Mouse (Mus musculus): ENCODE measurements at regions not wholly inside any gene's neighbourhood (a gene's known extent, or its start where the extent isn't known, plus 50 kb on each side); places are given as distances from the start of the nearest gene placed in this dataset.
A peak's percentile ranks its signal among the peaks of the same experiment; 100 is the strongest.

DNA sequence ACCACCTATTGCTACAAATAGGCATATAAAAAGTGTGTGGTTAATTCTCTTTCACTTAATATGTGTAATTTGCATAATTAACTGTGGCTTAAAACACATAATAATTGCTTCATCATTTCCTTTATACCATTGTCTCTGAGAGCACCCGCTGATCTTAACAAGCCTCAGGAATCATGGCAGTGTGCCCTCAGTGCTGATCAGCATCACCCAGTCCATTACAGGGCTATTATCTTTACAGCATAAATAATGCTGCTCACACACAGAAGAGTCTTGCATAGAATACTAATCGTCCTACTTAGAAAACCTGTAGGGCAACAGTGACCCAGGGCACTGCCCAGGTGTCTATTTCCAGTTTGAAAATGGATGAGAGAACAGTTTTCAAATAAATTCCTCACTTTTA is 102.4 kb downstream of the Gm597 start:
- DNase-seq (ENCODE audit: low spot score) (no peak), ATAC-seq (ENCODE audit: insufficient read depth, low FRiP score, low TSS enrichment) (no peak)
- H3K4me2 ChIP-seq (ENCODE audit: low read depth) = no peak overlapping the region
- no peak overlapping the region for H3K9ac ChIP-seq (ENCODE audit: low read length)
- H3K36me3 ChIP-seq (ENCODE audit: control insufficient read depth, insufficient read depth, low read length) = no peaks in the 10 kb centered on the region
- H3K27me3 ChIP-seq (ENCODE audit: control insufficient read depth, insufficient read depth, low read length) = no peaks in the 10 kb centered on the region
- whole genome bisulfite sequencing = 73% methylated on average over 2 of the region's 2 CpGs
- no peak overlapping the region for H3K4me3 ChIP-seq (ENCODE audit: low read depth, low read length)
- H3K4me1 ChIP-seq (ENCODE audit: control insufficient read depth, insufficient read depth, low read length) = no peaks in the 10 kb centered on the region
- H3K27ac ChIP-seq (ENCODE audit: low read depth, low read length) = no peak overlapping the region
- H3K9me3 ChIP-seq (ENCODE audit: control insufficient read depth, low read length) = no peaks in the 10 kb centered on the region

- no peak for ATAC-seq (ENCODE audit: insufficient read depth, low FRiP score, low TSS enrichment)
- H3K27ac ChIP-seq (ENCODE audit: low read depth, low read length) = no peak overlapping the region
- no peak for DNase-seq (ENCODE audit: low spot score)
Observed at GRCm38 (mm10) chr1:28675336-28675735, 104.7 kb downstream of the Gm597 start.

DNA sequence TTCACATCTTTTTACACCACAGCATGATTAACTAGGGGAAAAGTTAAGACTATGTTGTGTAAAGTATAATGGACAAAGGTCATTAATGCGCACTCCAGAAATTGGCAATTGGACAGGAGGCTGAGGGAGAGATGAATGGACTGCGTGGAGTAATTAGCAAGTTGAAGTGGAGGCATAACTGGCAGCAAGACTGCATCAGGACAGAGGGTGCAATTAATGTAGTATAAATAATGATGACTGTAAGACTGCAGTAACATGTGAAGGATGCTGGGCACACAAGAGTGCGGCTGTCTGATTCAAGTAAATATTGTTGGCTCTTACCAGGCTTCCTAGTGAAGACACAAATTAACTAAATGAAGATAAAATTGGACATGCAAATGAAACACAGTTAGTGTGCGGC is 139.2 kb downstream of the Gm597 start:
- no peak for DNase-seq (ENCODE audit: low spot score)

More at GRCm38 (mm10) chr1:28675336-28675735, 104.7 kb downstream of the Gm597 start:
- WGBS = 100% methylated on average over 1 of the region's 1 CpGs
- H3K27me3 ChIP-seq (ENCODE audit: control insufficient read depth, insufficient read depth, low read length) = no peaks in the 10 kb centered on the region
- no peak overlapping the region for H3K9ac ChIP-seq (ENCODE audit: low read length)
- H3K4me1 ChIP-seq (ENCODE audit: control insufficient read depth, insufficient read depth, low read length) = no peaks in the 10 kb centered on the region
- H3K36me3 ChIP-seq (ENCODE audit: control insufficient read depth, insufficient read depth, low read length) = no peaks in the 10 kb centered on the region
- no peak overlapping the region for H3K4me3 ChIP-seq (ENCODE audit: low read depth, low read length)
- H3K9me3 ChIP-seq (ENCODE audit: control insufficient read depth, low read length) = no peaks in the 10 kb centered on the region
- H3K4me2 ChIP-seq (ENCODE audit: low read depth) = no peak overlapping the region

DNA sequence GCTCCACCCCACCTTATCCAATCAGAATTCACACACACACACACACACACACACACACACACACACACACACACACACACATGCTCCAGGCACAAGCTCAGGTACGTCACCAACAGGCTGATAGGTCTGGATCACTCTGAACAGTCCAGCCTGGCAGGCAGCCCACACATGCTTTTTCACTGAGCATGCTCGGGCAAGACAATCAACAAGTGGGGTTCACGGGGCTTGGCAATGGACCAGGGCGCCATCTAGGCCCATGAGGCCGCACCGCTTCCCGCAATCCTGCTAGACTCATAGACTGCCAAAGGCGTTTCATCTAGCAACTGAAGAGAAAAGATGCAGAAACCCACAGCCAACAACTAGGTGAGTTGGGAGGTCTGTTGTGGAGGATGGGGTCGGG is 157.3 kb downstream of the Gm597 start:
- WGBS = 89% methylated on average over 8 of the region's 9 CpGs
- no peaks in the 10 kb centered on the region for H3K27me3 ChIP-seq (ENCODE audit: control insufficient read depth, insufficient read depth, low read length)
- no peak overlapping the region for H3K27ac ChIP-seq (ENCODE audit: low read depth, low read length)

More for the DNA sequence above, 139.2 kb downstream of the Gm597 start:
- ATAC-seq (ENCODE audit: insufficient read depth, low FRiP score, low TSS enrichment) = no peak
- H3K36me3 ChIP-seq (ENCODE audit: control insufficient read depth, insufficient read depth, low read length) = no peaks in the 10 kb centered on the region
- no peak overlapping the region for H3K4me3 ChIP-seq (ENCODE audit: low read depth, low read length)
- no peaks in the 10 kb centered on the region for H3K27me3 ChIP-seq (ENCODE audit: control insufficient read depth, insufficient read depth, low read length)
- no peak overlapping the region for H3K27ac ChIP-seq (ENCODE audit: low read depth, low read length)
- H3K4me2 ChIP-seq (ENCODE audit: low read depth) = no peak overlapping the region
- no peaks in the 10 kb centered on the region for H3K9me3 ChIP-seq (ENCODE audit: control insufficient read depth, low read length)
- no peaks in the 10 kb centered on the region for H3K4me1 ChIP-seq (ENCODE audit: control insufficient read depth, insufficient read depth, low read length)
- no peak overlapping the region for H3K9ac ChIP-seq (ENCODE audit: low read length)
- 95% methylated on average over 4 of the region's 4 CpGs for WGBS

DNA sequence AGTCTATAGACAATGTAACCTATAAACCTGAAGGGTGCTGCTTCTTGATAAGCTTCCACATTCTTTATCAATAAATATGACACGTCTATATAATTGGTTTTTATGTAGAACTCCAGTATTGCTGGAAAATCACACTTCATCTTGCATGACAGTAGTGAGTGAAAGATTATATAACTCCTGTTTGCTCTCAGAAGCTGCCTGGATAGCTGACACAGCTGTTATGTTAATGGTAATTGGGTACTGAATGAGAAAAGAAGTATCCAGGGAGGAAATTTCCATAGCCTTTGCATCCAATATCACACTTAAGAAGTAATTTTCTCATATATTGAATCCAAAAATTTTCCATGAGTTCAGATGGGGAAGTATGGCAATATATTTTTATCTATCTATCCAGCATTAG is 177.7 kb downstream of the Gm597 start:
- ATAC-seq (ENCODE audit: insufficient read depth, low FRiP score, low TSS enrichment) (no peak), DNase-seq (ENCODE audit: low spot score) (no peak)
- Histone ChIP-seq H3K4me3 (ENCODE audit: low read depth, low read length) (no peak overlapping the region), H3K4me2 (ENCODE audit: low read depth) (no peak overlapping the region), H3K27ac (ENCODE audit: low read depth, low read length) (no peak overlapping the region), H3K9ac (ENCODE audit: low read length) (no peak overlapping the region), H3K4me1 (ENCODE audit: control insufficient read depth, insufficient read depth, low read length) (no peaks in the 10 kb centered on the region), H3K36me3 (ENCODE audit: control insufficient read depth, insufficient read depth, low read length) (no peaks in the 10 kb centered on the region), H3K9me3 (ENCODE audit: control insufficient read depth, low read length) (no peaks in the 10 kb centered on the region), H3K27me3 (ENCODE audit: control insufficient read depth, insufficient read depth, low read length) (no peaks in the 10 kb centered on the region)
- WGBS = 77% methylated on average over 1 of the region's 1 CpGs

More for the DNA sequence above, 157.3 kb downstream of the Gm597 start:
- Histone ChIP-seq H3K9me3 (ENCODE audit: control insufficient read depth, low read length) (no peaks in the 10 kb centered on the region), H3K36me3 (ENCODE audit: control insufficient read depth, insufficient read depth, low read length) (no peaks in the 10 kb centered on the region), H3K4me2 (ENCODE audit: low read depth) (no peak overlapping the region), H3K4me3 (ENCODE audit: low read depth, low read length) (no peak overlapping the region), H3K4me1 (ENCODE audit: control insufficient read depth, insufficient read depth, low read length) (no peaks in the 10 kb centered on the region), H3K9ac (ENCODE audit: low read length) (no peak overlapping the region)
- DNase-seq (ENCODE audit: low spot score) (no peak), ATAC-seq (ENCODE audit: insufficient read depth, low FRiP score, low TSS enrichment) (no peak)

DNA sequence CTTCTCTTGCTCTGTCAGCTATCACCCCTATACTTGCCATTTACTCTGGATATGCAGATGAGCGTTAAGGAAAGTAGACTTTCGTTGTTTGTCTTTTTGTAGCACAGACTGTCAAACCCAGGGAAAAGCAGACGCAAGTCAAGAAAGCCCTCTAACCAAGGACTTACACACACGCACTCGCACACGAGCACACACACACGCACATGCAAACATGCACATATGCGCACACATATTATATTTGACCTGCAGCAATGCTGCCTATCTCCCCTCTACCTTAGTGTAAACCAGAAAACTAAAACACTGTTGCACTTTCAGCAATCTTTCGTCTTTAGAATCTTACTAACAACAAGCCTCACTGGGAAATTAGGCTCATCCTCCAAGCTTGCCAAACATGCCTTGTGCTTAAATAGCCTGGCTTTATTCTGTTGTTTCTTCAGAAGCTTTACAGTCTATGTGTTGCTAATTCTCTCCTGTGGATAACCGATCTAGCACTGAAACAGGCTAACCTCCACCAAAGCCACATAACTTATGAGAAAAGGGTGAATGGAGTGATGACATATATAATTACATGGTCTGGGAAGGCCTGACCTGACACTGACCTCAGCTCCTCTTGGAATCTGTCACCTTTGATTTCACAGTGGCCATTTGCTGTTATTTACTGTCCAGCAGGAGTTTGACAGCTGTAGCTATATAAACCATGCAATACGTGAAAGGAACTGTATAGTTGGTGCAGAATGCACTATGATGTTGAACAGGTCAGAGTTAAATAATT is 214.5 kb downstream of the Gm597 start:
- Histone ChIP-seq H3K9ac (ENCODE audit: low read length) (no peak overlapping the region), H3K27ac (ENCODE audit: low read depth, low read length) (no peak overlapping the region), H3K27me3 (ENCODE audit: control insufficient read depth, insufficient read depth, low read length) (no peaks in the 10 kb centered on the region), H3K9me3 (ENCODE audit: control insufficient read depth, low read length) (no peaks in the 10 kb centered on the region), H3K36me3 (ENCODE audit: control insufficient read depth, insufficient read depth, low read length) (no peaks in the 10 kb centered on the region), H3K4me2 (ENCODE audit: low read depth) (no peak overlapping the region), H3K4me3 (ENCODE audit: low read depth, low read length) (no peak overlapping the region), H3K4me1 (ENCODE audit: control insufficient read depth, insufficient read depth, low read length) (no peaks in the 10 kb centered on the region; the same call in 1 of the 2 replicates)
- DNase-seq (ENCODE audit: low spot score) = peak; percentile 14
- 70% methylated on average over 11 of the region's 11 CpGs for WGBS
- ATAC-seq (ENCODE audit: insufficient read depth, low FRiP score, low TSS enrichment) = peak; percentile 48

- no peak for DNase-seq (ENCODE audit: low spot score)
- 57% methylated on average over 3 of the region's 3 CpGs for WGBS
Observed at GRCm38 (mm10) chr1:28563894-28564293, 216.2 kb downstream of the Gm597 start.

More at GRCm38 (mm10) chr1:28563894-28564293, 216.2 kb downstream of the Gm597 start:
- no peaks in the 10 kb centered on the region; the same call in 1 of the 2 replicates for H3K4me1 ChIP-seq (ENCODE audit: control insufficient read depth, insufficient read depth, low read length)
- H3K9me3 ChIP-seq (ENCODE audit: control insufficient read depth, low read length) = no peaks in the 10 kb centered on the region
- H3K27ac ChIP-seq (ENCODE audit: low read depth, low read length) = no peak overlapping the region
- H3K4me3 ChIP-seq (ENCODE audit: low read depth, low read length) = no peak overlapping the region
- H3K36me3 ChIP-seq (ENCODE audit: control insufficient read depth, insufficient read depth, low read length) = no peaks in the 10 kb centered on the region
- no peak for ATAC-seq (ENCODE audit: insufficient read depth, low FRiP score, low TSS enrichment)
- H3K4me2 ChIP-seq (ENCODE audit: low read depth) = no peak overlapping the region
- H3K27me3 ChIP-seq (ENCODE audit: control insufficient read depth, insufficient read depth, low read length) = no peaks in the 10 kb centered on the region
- H3K9ac ChIP-seq (ENCODE audit: low read length) = no peak overlapping the region
